Mouse (Mus musculus): ENCODE measurements at regions not wholly inside any gene's neighbourhood (a gene's known extent, or its start where the extent isn't known, plus 50 kb on each side); places are given as distances from the start of the nearest gene placed in this dataset.

DNA sequence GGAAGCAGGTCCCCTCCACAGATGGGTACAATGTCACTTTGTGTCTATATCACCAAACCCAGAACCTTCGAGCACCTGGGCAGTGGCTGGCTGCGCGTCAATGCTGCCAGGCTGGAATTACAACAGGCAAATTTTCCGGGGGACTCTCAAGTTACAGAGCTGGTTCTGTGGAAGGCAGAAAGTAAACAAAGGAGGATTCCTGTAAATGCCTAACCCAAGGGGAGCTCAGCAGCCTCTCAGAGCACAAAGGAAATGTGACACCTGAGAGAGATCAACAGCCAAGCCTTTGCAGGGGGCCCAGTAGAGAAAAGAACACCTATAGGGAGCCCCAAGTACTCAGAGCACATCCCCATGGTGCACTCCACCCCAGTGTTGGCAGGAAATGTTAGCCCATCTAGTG is 70.7 kb downstream of the Setd4 start:
- no peak for DNase-seq (ENCODE audit: low spot score)
- no peaks in the 10 kb centered on the region for H3K4me1 ChIP-seq (ENCODE audit: insufficient read depth, low read depth, low read length)
- no peak for TF ChIP-seq TAL1 (conservative IDR thresholded peaks at IDR 0.05; ENCODE audit: low read depth, low read length)
- no peak for TF ChIP-seq POLR2AphosphoS5 (IDR thresholded peaks at IDR 0.05; ENCODE audit: insufficient replicate concordance, low read depth, low read length)
- no peak for TF ChIP-seq GATA2 (IDR thresholded peaks at IDR 0.05; ENCODE audit: borderline replicate concordance, low read depth, low read length)
- TF ChIP-seq CTCF (IDR thresholded peaks at IDR 0.05; ENCODE audit: low read depth, low read length), result no peak
- TF ChIP-seq GATA1 (IDR thresholded peaks at IDR 0.05; ENCODE audit: borderline replicate concordance, low read length), result no peak
- H3K27me3 ChIP-seq (ENCODE audit: insufficient read depth, low read length), result peaks cover 12% of the 10 kb centered on the region
- no peaks in the 10 kb centered on the region for H3K9me3 ChIP-seq (replicated peaks)
- no peak for ATAC-seq (ENCODE audit: extremely low read depth, insufficient number of reproducible peaks, low FRiP score, poor library complexity, severe bottlenecking)
- H3K4me3 ChIP-seq (ENCODE audit: low read depth, low read length), result no peak overlapping the region
- H3K36me3 ChIP-seq (replicated peaks), result no peaks in the 10 kb centered on the region

DNA sequence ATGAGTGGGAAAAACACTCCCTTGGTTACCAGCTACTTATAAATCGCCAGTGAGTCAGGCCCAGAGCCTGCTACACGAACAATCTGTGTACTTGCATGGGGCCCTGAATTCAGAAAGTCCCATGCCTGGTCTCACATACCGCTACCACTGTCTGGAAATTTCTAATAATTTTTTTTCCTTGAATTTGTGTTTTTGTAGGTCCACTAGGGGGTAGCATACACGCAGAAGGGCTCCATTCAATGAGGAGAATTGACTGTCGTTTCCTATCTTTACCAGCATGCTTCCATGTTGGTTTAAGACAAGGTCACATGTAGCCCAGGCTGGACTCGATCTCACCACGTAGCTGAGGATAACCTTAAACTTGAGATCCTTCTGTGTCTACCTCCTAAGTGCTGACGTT is 71.9 kb downstream of the Setd4 start:
- no peak for ATAC-seq (ENCODE audit: extremely low read depth, insufficient number of reproducible peaks, low FRiP score, poor library complexity, severe bottlenecking)
- H3K4me1 ChIP-seq (ENCODE audit: insufficient read depth, low read depth, low read length), result no peaks in the 10 kb centered on the region
- TF ChIP-seq GATA1 (IDR thresholded peaks at IDR 0.05; ENCODE audit: borderline replicate concordance, low read length) (no peak), CTCF (IDR thresholded peaks at IDR 0.05; ENCODE audit: low read depth, low read length) (no peak), POLR2AphosphoS5 (IDR thresholded peaks at IDR 0.05; ENCODE audit: insufficient replicate concordance, low read depth, low read length) (no peak), GATA2 (IDR thresholded peaks at IDR 0.05; ENCODE audit: borderline replicate concordance, low read depth, low read length) (no peak)
- H3K36me3 ChIP-seq (replicated peaks), result no peaks in the 10 kb centered on the region
- DNase-seq (ENCODE audit: low spot score), result no peak
- no peaks in the 10 kb centered on the region for H3K9me3 ChIP-seq (replicated peaks)
- H3K27me3 ChIP-seq (ENCODE audit: insufficient read depth, low read length), result peaks cover 12% of the 10 kb centered on the region
- no peak overlapping the region for H3K4me3 ChIP-seq (ENCODE audit: low read depth, low read length)

DNA sequence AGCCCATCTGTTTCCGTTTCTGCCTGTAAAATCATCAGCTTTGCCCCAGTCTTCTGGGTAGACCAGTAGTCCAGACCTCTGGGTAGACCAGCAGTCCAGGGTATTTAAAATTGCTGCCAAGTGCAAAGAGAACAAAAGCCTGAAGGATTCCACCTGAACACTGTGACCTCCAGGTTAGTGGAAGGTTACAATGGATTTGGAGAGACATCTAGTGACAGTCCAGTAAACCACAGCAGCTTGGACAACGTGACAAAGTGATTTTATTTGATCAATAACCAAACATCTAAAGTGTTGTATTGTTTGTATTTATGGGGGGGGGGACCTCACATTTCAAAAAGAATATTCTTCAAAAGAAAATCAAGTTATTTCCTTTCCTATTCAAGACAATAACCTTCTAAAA is 81.4 kb downstream of the Setd4 start:
- no peaks in the 10 kb centered on the region for H3K27me3 ChIP-seq (ENCODE audit: insufficient read depth, low read length)
- ATAC-seq (ENCODE audit: extremely low read depth, insufficient number of reproducible peaks, low FRiP score, poor library complexity, severe bottlenecking) (no peak), DNase-seq (ENCODE audit: low spot score) (no peak)
- H3K36me3 ChIP-seq (replicated peaks), result no peaks in the 10 kb centered on the region
- no peaks in the 10 kb centered on the region for H3K9me3 ChIP-seq (replicated peaks)
- no peak overlapping the region for H3K4me3 ChIP-seq (ENCODE audit: low read depth, low read length)
- no peaks in the 10 kb centered on the region for H3K4me1 ChIP-seq (ENCODE audit: insufficient read depth, low read depth, low read length)
- no peak for TF ChIP-seq POLR2AphosphoS5 (IDR thresholded peaks at IDR 0.05; ENCODE audit: insufficient replicate concordance, low read depth, low read length)
- TF ChIP-seq GATA2 (IDR thresholded peaks at IDR 0.05; ENCODE audit: borderline replicate concordance, low read depth, low read length), result no peak
- no peak for TF ChIP-seq CTCF (IDR thresholded peaks at IDR 0.05; ENCODE audit: low read depth, low read length)
- TF ChIP-seq GATA1 (IDR thresholded peaks at IDR 0.05; ENCODE audit: borderline replicate concordance, low read length), result no peak
- no peak for TF ChIP-seq TAL1 (conservative IDR thresholded peaks at IDR 0.05; ENCODE audit: low read depth, low read length)

DNA sequence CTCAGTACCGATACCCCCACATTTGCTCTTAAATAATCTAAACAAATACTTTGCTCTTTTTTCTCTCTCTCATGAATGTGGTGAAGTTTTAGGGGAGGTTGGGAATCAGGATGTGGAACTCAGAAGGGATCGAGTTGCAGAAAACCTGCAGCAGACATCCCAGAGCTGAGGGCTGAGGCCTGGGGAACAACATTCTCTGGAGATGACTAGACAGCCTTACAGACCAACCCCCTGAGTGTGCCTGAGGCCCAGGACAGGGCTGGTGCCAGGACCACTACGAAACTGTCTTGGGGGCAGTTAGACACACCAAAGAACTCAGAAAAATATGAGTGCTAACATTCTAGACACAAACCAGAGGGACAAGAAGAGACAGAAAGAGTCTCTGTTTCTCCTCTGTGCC is 83.4 kb downstream of the Setd4 start:
- no peak for DNase-seq (ENCODE audit: low spot score)
- H3K4me1 ChIP-seq (ENCODE audit: insufficient read depth, low read depth, low read length), result no peaks in the 10 kb centered on the region
- no peak for ATAC-seq (ENCODE audit: extremely low read depth, insufficient number of reproducible peaks, low FRiP score, poor library complexity, severe bottlenecking)
- H3K27me3 ChIP-seq (ENCODE audit: insufficient read depth, low read length), result peaks cover 3% of the 10 kb centered on the region; the same call in 1 of the 2 replicates
- H3K36me3 ChIP-seq (replicated peaks), result no peaks in the 10 kb centered on the region
- TF ChIP-seq CTCF (IDR thresholded peaks at IDR 0.05; ENCODE audit: low read depth, low read length), result no peak
- no peak for TF ChIP-seq POLR2AphosphoS5 (IDR thresholded peaks at IDR 0.05; ENCODE audit: insufficient replicate concordance, low read depth, low read length)
- TF ChIP-seq TAL1 (conservative IDR thresholded peaks at IDR 0.05; ENCODE audit: low read depth, low read length), result no peak
- TF ChIP-seq GATA1 (IDR thresholded peaks at IDR 0.05; ENCODE audit: borderline replicate concordance, low read length), result no peak
- no peak for TF ChIP-seq GATA2 (IDR thresholded peaks at IDR 0.05; ENCODE audit: borderline replicate concordance, low read depth, low read length)
- no peaks in the 10 kb centered on the region for H3K9me3 ChIP-seq (replicated peaks)
- no peak overlapping the region for H3K4me3 ChIP-seq (ENCODE audit: low read depth, low read length)

DNA sequence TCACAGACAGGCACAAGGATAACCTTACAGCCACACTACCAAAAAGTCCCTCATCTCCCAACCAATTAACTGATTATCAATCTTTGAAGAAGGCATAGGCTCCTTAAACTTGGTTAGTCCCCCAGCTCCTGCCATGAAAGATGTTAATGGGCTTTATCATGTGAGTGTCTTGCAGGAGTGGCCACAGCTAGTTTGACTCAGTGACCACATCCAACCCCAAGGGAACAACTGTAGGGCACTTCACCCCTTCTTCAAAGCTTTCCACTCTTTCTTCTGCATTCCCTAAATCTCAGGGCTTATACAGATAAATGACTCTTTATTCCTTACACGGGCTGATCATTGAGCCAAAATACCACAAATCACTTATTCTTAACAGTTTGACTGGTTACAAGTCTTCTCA is 85.2 kb downstream of the Setd4 start:
- no peaks in the 10 kb centered on the region for H3K36me3 ChIP-seq (replicated peaks)
- H3K9me3 ChIP-seq (replicated peaks), result no peaks in the 10 kb centered on the region
- no peaks in the 10 kb centered on the region for H3K4me1 ChIP-seq (ENCODE audit: insufficient read depth, low read depth, low read length)
- DNase-seq (ENCODE audit: low spot score) (no peak), ATAC-seq (ENCODE audit: extremely low read depth, insufficient number of reproducible peaks, low FRiP score, poor library complexity, severe bottlenecking) (no peak)
- TF ChIP-seq GATA1 (IDR thresholded peaks at IDR 0.05; ENCODE audit: borderline replicate concordance, low read length) (no peak), POLR2AphosphoS5 (IDR thresholded peaks at IDR 0.05; ENCODE audit: insufficient replicate concordance, low read depth, low read length) (no peak), GATA2 (IDR thresholded peaks at IDR 0.05; ENCODE audit: borderline replicate concordance, low read depth, low read length) (no peak), CTCF (IDR thresholded peaks at IDR 0.05; ENCODE audit: low read depth, low read length) (no peak), TAL1 (conservative IDR thresholded peaks at IDR 0.05; ENCODE audit: low read depth, low read length) (no peak)
- peaks cover 9% of the 10 kb centered on the region for H3K27me3 ChIP-seq (ENCODE audit: insufficient read depth, low read length)
- H3K4me3 ChIP-seq (ENCODE audit: low read depth, low read length), result no peak overlapping the region

DNA sequence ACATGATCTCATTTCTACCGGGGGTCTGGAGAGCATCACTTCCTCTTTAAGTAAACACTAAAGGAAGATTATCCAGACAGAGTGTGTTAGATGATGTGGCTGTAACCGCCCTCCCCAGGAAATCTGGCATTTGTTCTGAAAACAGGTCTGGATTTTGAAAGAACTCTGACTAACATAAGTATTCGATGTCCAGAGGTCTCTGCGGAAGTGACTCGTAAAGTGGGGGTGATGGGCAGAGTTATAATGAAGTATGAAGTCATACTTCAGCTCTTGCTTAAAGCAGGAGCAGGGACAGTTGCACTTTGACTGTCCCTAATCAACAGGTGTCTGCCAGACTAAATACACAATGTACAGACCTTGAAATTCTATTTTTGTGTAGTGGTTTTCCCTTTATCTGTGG is 87.1 kb downstream of the Setd4 start:
- Histone ChIP-seq H3K4me1 (ENCODE audit: insufficient read depth, low read depth, low read length) (no peaks in the 10 kb centered on the region), H3K9me3 (replicated peaks) (no peaks in the 10 kb centered on the region), H3K27me3 (ENCODE audit: insufficient read depth, low read length) (peaks cover 12% of the 10 kb centered on the region), H3K36me3 (replicated peaks) (no peaks in the 10 kb centered on the region), H3K4me3 (ENCODE audit: low read depth, low read length) (no peak overlapping the region)
- DNase-seq (ENCODE audit: low spot score) (no peak), ATAC-seq (ENCODE audit: extremely low read depth, insufficient number of reproducible peaks, low FRiP score, poor library complexity, severe bottlenecking) (no peak)
- TF ChIP-seq TAL1 (conservative IDR thresholded peaks at IDR 0.05; ENCODE audit: low read depth, low read length) (no peak), GATA1 (IDR thresholded peaks at IDR 0.05; ENCODE audit: borderline replicate concordance, low read length) (no peak), CTCF (IDR thresholded peaks at IDR 0.05; ENCODE audit: low read depth, low read length) (no peak), POLR2AphosphoS5 (IDR thresholded peaks at IDR 0.05; ENCODE audit: insufficient replicate concordance, low read depth, low read length) (no peak), GATA2 (IDR thresholded peaks at IDR 0.05; ENCODE audit: borderline replicate concordance, low read depth, low read length) (no peak)
